Mouse (Mus musculus) MEL (cell line): ENCODE data around the gene Atp8a2. TPM values are rescaled to one million over a fixed set of nuclear protein-coding genes. Genes with fewer than 3 reads are reported as not detected.

Experiments used
- DNase-seq: peaks from one replicate; pipeline ENCODE4 v3.0.0; 2011; ENCODE audit warnings: low read depth, low spot score
- H3K27ac ChIP-seq: 2 replicates; pipeline ENCODE4 v1.5.1; 2012; ENCODE audit warnings: low read depth, mild to moderate bottlenecking, control low read depth, low read length, moderate library complexity; ENCODE audit not compliant: control insufficient read depth
- H3K27me3 ChIP-seq, 2 experiments: fragments of 150-350 bp in 1 of 2; sonication (generic) in 1 of 2; 2 replicates each; pipeline ENCODE4 v1.6.1; 2012; ENCODE audit warnings: low read length in 2 of 2, mild to moderate bottlenecking in 2 of 2, improper control_type of control experiment in 1 of 2, moderate library complexity in 1 of 2; ENCODE audit not compliant: insufficient read depth in 2 of 2, control insufficient read depth in 1 of 2
- H3K36me3 ChIP-seq, 2 experiments: 2 replicates each; pipeline ENCODE4 v1.6.1; 2012 to 2014; ENCODE audit warnings: low read length in 2 of 2, improper control_type of control experiment in 1 of 2, inconsistent platforms in 1 of 2, mild to moderate bottlenecking in 1 of 2; ENCODE audit not compliant: insufficient read depth in 2 of 2, control insufficient read depth in 1 of 2
- H3K4me1 ChIP-seq, 2 experiments: fragments of 150-350 bp in 1 of 2; sonication (generic) in 1 of 2; 2 replicates each; pipeline ENCODE4 v1.6.1; 2012; ENCODE audit warnings: low read length in 2 of 2, improper control_type of control experiment in 1 of 2, mild to moderate bottlenecking in 1 of 2; ENCODE audit not compliant: insufficient read depth in 2 of 2, control insufficient read depth in 1 of 2
- H3K4me3 ChIP-seq, 2 experiments: fragments of 150-350 bp in 1 of 2; sonication (generic) in 1 of 2; 2 replicates each; pipeline ENCODE4 v1.5.1; 2012; ENCODE audit warnings: low read depth in 2 of 2, low read length in 2 of 2, mild to moderate bottlenecking in 2 of 2, moderate library complexity in 2 of 2, control low read depth in 1 of 2, improper control_type of control experiment in 1 of 2; ENCODE audit not compliant: control insufficient read depth in 1 of 2, insufficient read depth in 1 of 2
- H3K79me2 ChIP-seq: 2 replicates; pipeline ENCODE4 v1.6.1; 2012; ENCODE audit warnings: mild to moderate bottlenecking, low read length, moderate library complexity; ENCODE audit not compliant: control insufficient read depth, poor library complexity, insufficient read depth
- H3K9ac ChIP-seq: 2 replicates; pipeline ENCODE4 v1.6.1; 2012; ENCODE audit warnings: low read depth, mild to moderate bottlenecking, control low read depth, low read length, moderate library complexity; ENCODE audit not compliant: control insufficient read depth, poor library complexity, severe bottlenecking
- H3K9me3 ChIP-seq: fragments of 150-350 bp; sonication (generic); replicated peaks from 2 replicates; pipeline ENCODE4 v1.6.1; 2012; ENCODE audit warnings: mild to moderate bottlenecking, low read length, improper control_type of control experiment, moderate library complexity; ENCODE audit not compliant: insufficient read depth
- CTCF ChIP-seq, 3 experiments: IDR thresholded peaks in 2 of 3; conservative IDR thresholded peaks in 1 of 3; 2 replicates each; pipeline ENCODE4 v1.5.1; 2011 to 2012; ENCODE audit warnings: low read length in 3 of 3, low read depth in 2 of 3, mild to moderate bottlenecking in 2 of 3, improper control_type of control experiment in 1 of 3, inconsistent platforms in 1 of 3, mixed read lengths in 1 of 3, moderate library complexity in 1 of 3; ENCODE audit not compliant: control insufficient read depth in 1 of 3, insufficient read depth in 1 of 3, poor library complexity in 1 of 3, severe bottlenecking in 1 of 3
- ELF1 ChIP-seq: IDR thresholded peaks from 2 replicates; pipeline ENCODE4 v1.6.1; 2014; ENCODE audit warnings: low read depth, mild to moderate bottlenecking, inconsistent platforms, low read length, improper control_type of control experiment, moderate library complexity
- GABPA ChIP-seq: IDR thresholded peaks from 2 replicates; pipeline ENCODE4 v1.6.1; 2012; ENCODE audit warnings: low read depth, mild to moderate bottlenecking, inconsistent platforms, low read length, improper control_type of control experiment, moderate library complexity
- HCFC1 ChIP-seq: IDR thresholded peaks from 2 replicates; pipeline ENCODE4 v1.6.1; 2012; ENCODE audit warnings: low read depth, mild to moderate bottlenecking, inconsistent platforms, low read length, improper control_type of control experiment, moderate library complexity
- JUND ChIP-seq: IDR thresholded peaks from 2 replicates; pipeline ENCODE4 v1.6.1; 2011; ENCODE audit warnings: low read depth, mild to moderate bottlenecking, improper control_type of control experiment, low read length
- MAFK ChIP-seq: IDR thresholded peaks from 2 replicates; pipeline ENCODE4 v1.6.1; 2011; ENCODE audit warnings: low read depth, mild to moderate bottlenecking, low read length, improper control_type of control experiment, borderline replicate concordance
- MEF2A ChIP-seq: IDR thresholded peaks from 2 replicates; pipeline ENCODE4 v1.6.1; 2014; ENCODE audit warnings: low read depth, mild to moderate bottlenecking, inconsistent platforms, low read length, improper control_type of control experiment; ENCODE audit not compliant: poor library complexity, insufficient replicate concordance, severe bottlenecking; ENCODE audit errors: extremely low read depth
- MXI1 ChIP-seq: IDR thresholded peaks from 2 replicates; pipeline ENCODE4 v1.6.1; 2011; ENCODE audit warnings: mild to moderate bottlenecking, low read depth, low read length, improper control_type of control experiment
- NELFE ChIP-seq: IDR thresholded peaks from 2 replicates; pipeline ENCODE4 v1.6.1; 2011; ENCODE audit warnings: low read depth, low read length, improper control_type of control experiment
- POLR2A ChIP-seq, 2 experiments: IDR thresholded peaks; 2 replicates each; pipeline ENCODE4 v1.6.1; 2011 to 2012; ENCODE audit warnings: low read length in 2 of 2, mild to moderate bottlenecking in 2 of 2, control low read depth in 1 of 2, improper control_type of control experiment in 1 of 2, low read depth in 1 of 2, moderate library complexity in 1 of 2; ENCODE audit not compliant: control insufficient read depth in 1 of 2, insufficient read depth in 1 of 2, poor library complexity in 1 of 2
- POLR2AphosphoS5 ChIP-seq: IDR thresholded peaks from 2 replicates; pipeline ENCODE4 v1.6.1; 2012; ENCODE audit warnings: low read depth, borderline replicate concordance, mild to moderate bottlenecking, inconsistent platforms, low read length, moderate library complexity, mixed read lengths
- RAD21 ChIP-seq: IDR thresholded peaks from 2 replicates; pipeline ENCODE4 v1.6.1; 2011; ENCODE audit warnings: mild to moderate bottlenecking, low read depth, low read length, improper control_type of control experiment
- RCOR1 ChIP-seq: IDR thresholded peaks from 2 replicates; pipeline ENCODE4 v1.6.1; 2012; ENCODE audit warnings: low read depth, mild to moderate bottlenecking, inconsistent platforms, low read length, improper control_type of control experiment
- TAL1 ChIP-seq: IDR thresholded peaks from 2 replicates; pipeline ENCODE4 v1.6.1; 2012; ENCODE audit warnings: mild to moderate bottlenecking, inconsistent platforms, low read length, moderate library complexity, mixed read lengths
- TCF12 ChIP-seq: IDR thresholded peaks from 2 replicates; pipeline ENCODE4 v1.6.1; 2014; ENCODE audit warnings: low read depth, mild to moderate bottlenecking, inconsistent platforms, low read length, improper control_type of control experiment, moderate library complexity
- ZC3H11A ChIP-seq: IDR thresholded peaks from 2 replicates; pipeline ENCODE4 v1.6.1; 2012; ENCODE audit warnings: low read depth, mild to moderate bottlenecking, inconsistent platforms, low read length, improper control_type of control experiment
- polyA plus RNA-seq, 2 experiments: library from polyadenylated mRNA; stranded (reverse) in 1 of 2; unstranded in 1 of 2; fragments of >175 nt in 1 of 2; fragments of >200 nt in 1 of 2; gene quantifications; 2 replicates each; pipeline versions ENCODE4 v1.2.1 to v1.2.4; 2012; ENCODE audit warnings: low replicate concordance in 2 of 2, low read depth in 1 of 2; ENCODE audit not compliant: insufficient read length in 2 of 2, insufficient read depth in 1 of 2, missing spikeins in 1 of 2
- total RNA-seq: library from RNA; depleted of rRNA; stranded (reverse); fragments of 300-350 nt; gene quantifications from 2 replicates; pipeline ENCODE4 v1.2.3, GENCODE M21; 2012

The Atp8a2 gene
- total and polyA plus RNA-seq, 3 experiments = 0.29 to 0.39 TPM; not detected in 1

DNA sequence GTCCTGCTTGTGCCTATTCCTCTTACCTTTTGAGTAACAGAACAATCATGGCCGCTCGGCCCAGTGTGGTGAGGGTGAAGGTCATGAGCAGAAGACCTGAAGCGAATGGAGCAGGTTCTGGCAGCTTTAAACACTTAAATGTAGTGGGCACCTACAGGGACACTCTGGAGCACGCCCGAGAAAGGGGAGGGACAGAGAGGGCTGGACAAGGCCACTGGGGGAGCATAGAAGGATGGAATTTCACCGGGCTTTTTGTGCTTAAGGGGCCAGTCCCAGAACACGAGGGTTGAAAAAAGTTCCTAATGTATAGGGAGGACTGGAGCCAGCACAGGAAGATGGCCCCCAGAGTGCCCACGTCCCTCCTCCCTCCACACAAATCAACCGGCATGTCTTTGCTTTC lies 563.0 kb downstream of the Atp8a2 start:
- TF ChIP-seq RCOR1 (no peak), MAFK (no peak), MXI1 (no peak), POLR2AphosphoS5 (no peak), RAD21 (no peak), NELFE (no peak), CTCF (IDR thresholded peaks at IDR 0.05 in 2 of 3, conservative IDR thresholded peaks at IDR 0.05 in 1 of 3; ENCODE audit: control insufficient read depth in 1 of 3, insufficient read depth in 1 of 3, low read depth in 2 of 3, low read length in 3 of 3, poor library complexity in 1 of 3, severe bottlenecking in 1 of 3) (no peak), TCF12 (no peak), POLR2A (IDR thresholded peaks at IDR 0.05; ENCODE audit: control insufficient read depth in 1 of 2, insufficient read depth in 1 of 2, low read depth in 1 of 2, low read length in 2 of 2, poor library complexity in 1 of 2) (no peak), GABPA (no peak), TAL1 (no peak), ELF1 (no peak), HCFC1 (no peak)
- Histone ChIP-seq H3K4me3 (no peak overlapping the region), H3K9me3 (no peaks in the 10 kb centered on the region), H3K36me3 (no peaks in the 10 kb centered on the region), H3K4me1 (no peaks in the 10 kb centered on the region), H3K9ac (no peak overlapping the region), H3K79me2 (no peaks in the 10 kb centered on the region), H3K27me3 (no peaks in the 10 kb centered on the region), H3K27ac (no peak overlapping the region)
- no peak for DNase-seq

- TF ChIP-seq TCF12 (no peak), HCFC1 (no peak)
- no peak overlapping the region for H3K27ac ChIP-seq
- H3K4me1 ChIP-seq = no peaks in the 10 kb centered on the region
- no peaks in the 10 kb centered on the region for H3K79me2 ChIP-seq
- no peak overlapping the region for H3K9ac ChIP-seq
- H3K4me3 ChIP-seq = no peak overlapping the region
- no peak for DNase-seq
- no peaks in the 10 kb centered on the region for H3K27me3 ChIP-seq
- no peaks in the 10 kb centered on the region for H3K9me3 ChIP-seq
- H3K36me3 ChIP-seq = no peaks in the 10 kb centered on the region
Observed at GRCm38 (mm10) chr14:59633295-59633898, 563.6 kb downstream of the Atp8a2 start.

- no peaks in the 10 kb centered on the region for H3K27me3 ChIP-seq
- DNase-seq = no peak
- H3K9ac ChIP-seq = no peak overlapping the region
- TF ChIP-seq MEF2A (no peak), TAL1 (no peak), ZC3H11A (no peak), JUND (no peak)
- no peaks in the 10 kb centered on the region for H3K4me1 ChIP-seq
- H3K36me3 ChIP-seq = no peaks in the 10 kb centered on the region
- H3K4me3 ChIP-seq = no peak overlapping the region
- H3K27ac ChIP-seq = no peak overlapping the region
- no peaks in the 10 kb centered on the region for H3K79me2 ChIP-seq
- no peaks in the 10 kb centered on the region for H3K9me3 ChIP-seq
Observed at GRCm38 (mm10) chr14:59632067-59632466, 564.9 kb downstream of the Atp8a2 start.
